Mouse (Mus musculus) adrenal gland, postnatal 36 days (tissue): ENCODE measurements around the gene Mpig6b. TPM values are rescaled to one million over a fixed set of nuclear protein-coding genes. Genes with fewer than 3 reads are reported as not detected.
A peak's percentile ranks its signal among the peaks of the same experiment; 100 is the strongest.

Experiments used
- DNase-seq, 2 experiments: peaks; one replicate each; pipeline ENCODE4 v3.0.0; 2021; ENCODE audit warnings: mixed read lengths in 1 of 2
- total RNA-seq, 2 experiments: library from RNA; stranded (reverse); gene quantifications; 2 replicates each; pipeline ENCODE4 v1.2.3; 2021

Gene Mpig6b
- total RNA-seq, 2 experiments from 2014 or later, result not detected

GRCm38 (mm10) chr17:35088151-35088550 is 22.2 kb upstream of the Mpig6b start:
- no peak for DNase-seq

GRCm38 (mm10) chr17:35085208-35085865 is 19.4 kb upstream of the Mpig6b start, which contains the start of gene Ly6g6f:
Gene Ly6g6f, minus strand, starts transcription at chr17:35085610.
- no peak for DNase-seq

DNA sequence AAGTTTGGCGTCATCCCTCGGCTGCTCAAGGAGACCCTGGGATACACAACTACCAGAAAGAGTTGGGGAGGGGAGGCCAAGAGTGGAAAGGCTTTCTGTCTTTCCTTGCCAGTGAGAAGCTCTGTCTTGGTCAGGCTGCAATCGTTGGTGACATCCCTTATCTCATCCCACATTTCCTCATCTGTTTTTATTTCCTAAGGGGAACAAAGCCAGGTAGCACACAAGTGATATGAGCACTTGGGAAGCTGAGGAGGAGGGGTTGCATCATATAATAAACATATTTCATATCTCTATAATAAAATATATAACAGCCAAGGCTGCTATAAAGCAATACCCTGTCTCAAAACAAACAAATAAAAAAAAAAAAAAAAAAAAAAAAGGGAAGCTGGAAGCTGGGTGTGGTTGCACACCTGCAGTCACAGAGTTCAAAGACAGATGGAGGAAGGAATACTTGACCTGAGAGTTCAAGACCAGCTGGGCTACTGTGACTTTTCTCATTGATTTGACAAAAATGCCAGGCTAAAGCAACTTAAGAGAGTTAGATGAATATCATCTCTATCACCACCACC is 18.0 kb upstream of the Mpig6b start:
- DNase-seq, result no peak

- no peak for DNase-seq
Measured at GRCm38 (mm10) chr17:35082841-35083576, 17.0 kb upstream of the Mpig6b start.

DNA sequence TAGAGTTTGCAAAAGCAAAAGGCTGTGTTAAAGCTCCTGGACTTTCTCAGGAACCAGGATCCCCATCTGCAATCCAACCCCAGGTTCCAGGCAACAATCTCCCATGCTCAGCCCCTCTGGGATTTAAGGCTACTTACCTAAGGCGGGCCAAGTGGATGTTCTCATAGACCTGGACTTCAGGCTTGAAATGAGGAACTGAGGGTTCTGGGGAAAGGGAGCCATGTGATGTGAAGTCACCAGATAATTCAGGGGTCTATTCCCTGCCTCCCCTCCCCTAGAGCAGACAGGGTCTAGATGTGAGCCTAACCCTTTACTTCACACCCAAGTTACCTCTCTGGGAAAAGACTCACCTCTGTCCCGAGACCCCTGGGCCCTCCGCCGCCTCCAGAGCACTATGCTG is 14.7 kb upstream of the Mpig6b start:
- DNase-seq, result no peak

DNA sequence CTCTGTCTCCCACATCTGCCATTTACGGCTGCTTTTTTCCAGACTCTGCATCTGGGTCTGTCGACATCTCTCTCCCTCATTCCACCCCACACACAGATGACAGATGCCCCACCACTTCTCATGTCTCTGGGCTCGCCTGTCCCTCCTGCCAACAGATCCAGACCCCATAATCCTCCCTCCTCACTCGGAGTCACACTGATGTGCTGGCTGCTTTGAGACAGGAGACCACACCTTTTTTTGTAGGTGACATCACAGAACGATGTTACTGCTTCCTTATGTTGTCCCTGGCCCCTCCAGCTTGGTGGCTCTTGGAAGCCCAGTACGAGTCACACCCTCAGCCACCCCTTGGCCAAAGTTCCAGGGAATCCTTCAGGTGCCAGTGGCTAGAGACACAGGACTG is 14.3 kb upstream of the Mpig6b start:
- DNase-seq, result no peak

GRCm38 (mm10) chr17:35079778-35080177 is 13.8 kb upstream of the Mpig6b start:
- DNase-seq, result no peak

DNA sequence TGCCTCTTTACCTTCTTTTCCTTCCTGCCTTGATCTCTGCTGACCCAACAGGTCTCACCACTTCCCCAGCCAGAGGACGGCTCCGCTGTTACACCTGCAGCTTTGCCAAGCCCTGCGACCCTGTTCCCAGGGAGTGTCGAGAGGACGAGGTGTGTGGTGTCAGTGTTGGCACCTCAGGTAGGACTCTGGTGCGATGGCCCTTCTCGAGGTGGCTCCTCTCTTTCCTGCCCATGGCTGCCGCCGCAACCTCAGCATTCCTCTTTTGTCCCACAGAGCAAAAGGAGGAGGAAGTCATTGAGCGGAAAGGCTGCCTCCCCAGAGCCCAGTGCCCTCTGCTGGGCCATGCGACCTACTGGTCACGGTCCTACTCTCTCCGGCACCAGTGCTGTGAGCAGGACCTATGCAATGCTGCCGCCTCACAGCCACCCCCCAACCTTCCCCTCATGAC is 11.8 kb upstream of the Mpig6b start, which contains the start of gene Ly6g6d:
TSS of gene Ly6g6d (minus strand) at position 280 of the 448 bp plus-strand sequence.
- peak; percentile 36 to 55 for DNase-seq

DNA sequence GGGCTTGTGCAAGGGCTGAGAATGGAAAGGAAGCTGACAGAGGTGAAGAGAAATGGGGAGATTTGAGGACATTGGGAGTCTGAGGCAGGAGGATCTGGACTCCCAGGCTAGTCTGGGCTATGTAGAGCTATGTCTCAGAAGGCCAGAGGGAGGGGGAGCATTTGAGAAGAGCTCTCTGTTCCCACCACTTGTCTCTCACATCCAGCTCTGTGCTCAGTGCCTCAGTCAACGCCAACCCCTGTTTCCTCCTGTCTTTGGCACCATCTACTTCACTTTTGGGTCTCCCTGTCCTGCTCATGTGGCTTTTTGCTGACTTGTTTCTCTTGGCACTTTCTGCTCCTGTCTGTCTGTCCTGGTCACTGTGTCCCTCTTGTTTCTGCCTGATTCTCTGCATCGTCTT is 11.3 kb upstream of the Mpig6b start:
- DNase-seq, result no peak

DNA sequence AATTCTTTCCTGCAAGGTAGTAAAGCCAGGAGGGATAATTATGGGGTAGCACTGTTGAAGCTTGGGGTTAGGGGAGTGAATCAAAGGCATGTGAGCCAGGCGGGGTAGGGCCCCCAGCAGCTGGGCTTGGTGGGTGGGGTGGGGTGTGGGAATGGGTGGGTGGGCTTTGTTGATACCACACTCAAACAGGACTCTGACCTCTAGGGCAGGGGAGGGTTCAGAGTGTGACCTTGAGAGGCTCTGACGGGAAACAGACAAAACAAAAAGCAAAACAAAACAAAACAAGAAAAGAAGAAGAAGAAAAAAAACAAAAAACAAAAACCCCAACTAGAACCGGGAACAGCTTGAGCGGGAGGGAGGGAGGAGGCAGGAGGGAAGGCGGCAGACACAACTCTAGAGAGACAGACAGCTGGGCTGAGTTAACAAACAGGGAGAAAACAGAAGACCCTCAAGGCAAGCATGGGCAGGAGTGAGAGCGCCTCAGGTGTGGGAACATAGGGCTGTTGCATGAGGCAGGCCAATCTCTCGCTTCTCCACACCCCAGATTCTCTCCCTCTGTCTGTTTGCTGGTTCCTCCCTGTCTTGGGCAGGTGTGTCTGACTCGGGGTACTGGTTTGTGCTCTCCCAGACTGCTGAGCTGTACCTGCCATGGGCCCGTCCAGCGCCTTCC is 10.7 kb upstream of the Mpig6b start, which contains the start of gene Ly6g6e:
TSS of gene Ly6g6e (plus strand) at position 396 of the 670 bp plus-strand sequence.
- no peak for DNase-seq

GRCm38 (mm10) chr17:35074097-35074496 is 8.1 kb upstream of the Mpig6b start:
- no peak for DNase-seq

DNA sequence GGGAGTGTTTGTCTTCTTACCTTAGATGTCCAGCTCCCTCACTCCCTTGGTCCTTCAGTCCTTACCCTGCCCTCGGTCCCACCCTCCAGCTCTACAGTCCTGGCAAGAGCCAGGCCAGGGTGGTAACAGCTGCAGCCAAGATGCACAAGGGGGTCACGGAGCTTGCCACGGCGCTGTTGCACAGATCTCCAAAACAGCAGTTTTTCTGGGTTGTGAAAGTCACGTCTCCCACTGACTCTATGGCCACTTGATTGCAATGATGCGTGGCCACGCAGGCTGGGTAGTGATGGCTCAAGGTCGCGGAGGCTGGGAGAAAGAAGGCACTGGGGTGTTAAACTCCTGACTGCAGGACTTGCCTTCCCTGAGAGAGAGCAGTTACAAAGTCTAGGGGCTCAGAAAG is 5.5 kb upstream of the Mpig6b start:
- DNase-seq, result no peak

DNA sequence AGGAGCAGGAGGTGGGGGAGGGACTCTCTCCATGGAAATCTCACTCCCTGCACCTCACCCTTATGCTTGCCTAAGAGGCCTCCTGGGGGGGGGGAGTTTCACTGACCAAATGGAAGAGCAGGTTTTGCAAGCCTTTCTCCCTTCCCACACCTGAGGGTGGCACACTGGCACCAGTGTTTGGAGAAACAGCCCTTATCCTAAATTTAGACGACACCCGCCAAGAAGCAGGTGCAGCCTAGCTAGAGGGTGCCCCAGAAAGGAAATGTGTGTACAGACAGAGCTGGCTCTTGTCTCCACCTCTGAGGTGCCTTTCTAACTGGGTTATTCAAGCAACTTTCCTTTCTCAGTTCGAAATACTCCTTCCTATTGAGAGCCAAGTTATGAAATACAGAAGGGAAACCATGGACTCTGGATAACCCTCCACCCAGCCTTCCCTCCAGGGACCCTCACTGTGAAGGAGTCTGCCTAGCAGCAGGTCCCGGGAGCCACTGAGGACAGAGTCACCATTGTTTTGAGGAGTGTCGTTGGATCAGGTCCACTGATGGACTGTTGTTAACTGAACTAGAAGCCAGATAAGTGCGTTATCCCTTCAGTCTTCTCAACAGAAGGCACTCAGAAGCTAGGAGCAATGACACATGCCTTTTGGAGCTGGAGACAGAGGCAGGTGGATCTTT is 4.7 kb upstream of the Mpig6b start:
- DNase-seq, result no peak

DNA sequence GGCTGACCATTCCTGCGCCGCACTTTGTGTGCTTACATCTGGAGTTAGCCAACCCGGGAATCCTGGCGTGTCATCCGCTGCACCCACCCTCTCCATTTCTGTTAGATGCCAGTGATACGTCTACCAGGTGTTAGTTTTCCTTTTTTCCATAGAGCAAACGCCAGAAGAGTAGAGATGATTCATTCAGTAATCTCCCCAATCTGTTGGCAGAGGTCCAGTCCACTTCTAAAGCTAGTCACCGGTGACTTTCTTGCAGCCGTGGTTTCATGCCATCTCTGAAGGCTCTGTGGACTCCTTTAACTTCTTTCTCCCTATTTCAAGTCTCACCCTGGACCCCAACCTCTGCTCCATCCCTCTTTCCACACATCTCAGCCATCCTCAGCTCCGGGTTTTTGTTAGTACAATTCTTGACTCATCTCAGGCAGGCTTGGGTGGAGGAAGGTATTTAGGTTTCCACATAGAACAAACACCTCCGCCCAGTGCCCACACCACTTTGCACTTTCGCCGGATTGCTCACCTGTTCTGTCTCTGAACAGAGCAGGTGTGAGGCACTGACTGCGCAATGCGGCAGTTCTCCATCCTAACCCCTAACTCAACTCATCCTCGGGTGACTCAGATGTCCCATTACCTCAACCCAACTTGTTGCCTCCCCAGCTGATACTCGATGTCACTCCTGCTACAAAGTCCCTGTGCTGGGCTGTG is 2.4 kb upstream of the Mpig6b start:
- DNase-seq, result peak in 1 of 2 experiments; percentile 41

DNA sequence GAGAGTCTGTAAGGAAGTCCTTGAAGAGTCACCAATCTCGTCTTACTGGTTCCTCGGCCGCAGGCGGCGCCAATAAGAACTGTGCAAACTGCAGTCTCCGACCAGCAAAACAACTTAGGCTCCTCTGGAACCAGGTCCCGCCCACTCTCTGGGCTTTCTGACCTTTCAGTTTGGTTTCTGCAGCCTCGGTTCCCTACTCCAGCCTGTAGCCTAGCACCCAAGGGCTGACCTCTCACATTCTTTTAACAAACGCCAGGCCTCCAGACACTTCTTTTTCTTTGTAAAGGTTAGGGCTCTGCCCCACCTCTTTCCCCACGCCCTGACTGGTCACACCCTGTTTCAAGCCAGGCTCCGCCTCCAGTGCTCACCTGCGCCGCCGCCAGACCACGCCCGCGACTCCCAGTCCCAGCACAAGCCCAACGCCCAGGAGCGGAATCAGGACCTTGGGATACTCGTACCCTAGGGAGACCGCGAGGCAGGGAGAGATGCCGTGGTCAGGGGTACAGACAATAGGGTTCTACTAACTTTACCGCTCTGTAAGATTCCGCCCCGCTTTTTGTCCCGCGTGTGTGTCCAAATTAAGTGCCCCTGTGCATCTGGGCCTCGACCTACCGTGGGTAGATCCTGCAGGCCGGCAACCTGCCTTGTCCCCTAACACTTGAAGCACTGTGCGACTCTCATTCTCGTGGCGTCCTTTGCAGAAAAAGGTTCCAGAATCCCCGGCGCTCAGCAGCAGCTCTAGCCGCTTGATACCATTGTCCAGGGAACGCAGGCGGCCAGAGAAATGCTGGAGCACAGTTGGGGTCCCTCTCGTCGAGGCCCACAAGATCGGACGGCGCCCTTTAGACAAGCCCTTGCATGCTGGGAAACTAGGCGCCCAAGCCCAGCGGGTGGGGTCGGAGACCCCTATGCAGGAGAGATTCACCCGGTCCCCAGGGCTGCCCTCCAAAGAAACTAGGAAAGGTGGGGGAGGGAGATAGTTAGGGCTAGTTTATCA is 735 bp downstream of the Mpig6b start, which contains the start of gene Ly6g6c:
TSS of gene Ly6g6c (plus strand) at position 438 of the 997 bp plus-strand sequence.
- peak; percentile 30 to 57 for DNase-seq

DNA sequence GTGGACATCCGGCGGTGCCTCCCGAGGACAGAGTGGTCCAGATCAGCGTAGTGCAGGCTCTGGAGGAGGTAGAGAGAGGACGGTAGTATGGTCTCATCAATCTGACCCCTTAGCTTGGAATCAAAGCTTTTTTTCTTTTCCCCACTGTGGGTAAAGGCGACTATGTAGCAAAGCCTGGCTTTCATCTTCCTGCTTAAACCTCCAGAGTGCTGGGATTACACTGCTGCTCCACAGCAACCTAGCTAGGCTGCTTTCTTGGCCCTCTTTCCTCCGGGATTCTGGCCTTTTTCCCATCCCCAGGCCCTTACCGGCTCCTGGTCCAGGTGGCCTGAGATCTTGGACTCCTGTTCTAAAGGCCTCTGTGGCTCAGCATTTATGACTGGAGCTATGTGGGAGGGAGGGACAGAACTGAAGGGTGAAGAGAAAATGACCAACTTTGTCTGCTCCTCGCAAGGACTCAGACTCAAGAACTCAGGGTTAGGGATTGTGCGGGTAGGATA is 1.6 kb downstream of the Mpig6b start:
- DNase-seq, result no peak

DNA sequence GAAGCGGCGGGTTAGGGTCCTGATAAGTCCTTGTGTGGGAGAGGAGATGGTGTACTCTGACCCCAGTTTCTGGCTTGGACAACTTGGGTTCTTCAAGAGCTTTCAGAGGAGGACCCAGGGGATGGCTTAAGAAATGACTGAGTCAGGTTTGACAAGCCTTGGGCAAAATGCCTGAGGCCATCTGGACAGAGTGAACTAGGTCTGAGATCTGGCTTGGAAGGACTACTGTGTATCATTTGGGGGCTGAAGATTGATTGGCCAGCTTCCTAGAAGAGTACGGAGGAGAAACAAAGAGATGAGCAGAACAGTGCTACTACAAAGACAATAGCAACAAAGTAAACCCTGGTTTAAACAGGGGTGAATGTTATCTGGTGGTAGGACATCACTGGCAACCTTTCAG is 2.5 kb downstream of the Mpig6b start:
- no peak for DNase-seq

DNA sequence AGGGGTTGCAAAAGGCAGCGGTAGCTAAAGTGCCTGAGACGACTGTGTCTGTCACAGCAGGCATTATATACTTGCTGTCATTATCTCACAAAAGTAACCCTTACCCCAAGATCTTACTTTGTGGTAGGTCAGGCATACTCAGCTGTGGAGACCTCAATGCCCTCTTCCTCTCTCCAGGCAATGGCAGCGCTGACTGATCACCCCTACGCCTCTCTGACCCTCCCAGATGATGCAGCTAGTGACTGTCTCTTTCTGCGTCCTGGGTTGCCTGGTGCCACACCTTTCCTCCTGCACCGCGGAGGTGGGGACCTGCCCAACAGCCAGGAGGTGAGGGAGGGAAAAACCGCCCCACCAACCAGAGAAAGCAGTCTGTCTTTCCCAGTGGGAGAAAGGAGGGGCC is 4.7 kb downstream of the Mpig6b start:
- DNase-seq, result no peak

DNA sequence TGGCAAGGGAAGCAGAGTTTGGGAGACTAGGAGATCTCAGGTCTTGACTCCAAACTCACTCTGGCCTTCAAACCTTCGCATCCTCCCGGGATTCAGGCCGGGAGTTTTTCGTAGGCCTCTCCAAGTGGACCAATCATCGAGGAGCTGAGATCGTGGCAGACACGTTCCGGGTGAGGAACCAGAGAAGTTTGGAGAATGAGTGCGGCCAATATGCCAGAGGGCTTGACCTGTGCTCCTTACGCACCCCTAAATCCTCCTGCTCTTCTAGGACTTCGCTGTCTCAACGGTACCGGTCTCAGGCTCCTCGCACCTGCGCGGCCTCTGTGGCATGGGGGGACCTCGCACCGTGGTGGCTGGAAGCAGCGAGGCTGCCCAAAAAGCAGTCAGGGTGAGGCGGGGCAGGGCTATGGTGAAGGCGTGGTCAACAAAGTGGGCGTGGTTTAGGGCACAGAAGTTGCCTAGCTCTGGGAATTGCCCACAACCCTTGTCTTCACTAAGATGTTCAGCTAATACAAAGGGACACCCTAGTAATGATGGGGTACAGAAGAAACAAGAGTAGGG is 5.2 kb downstream of the Mpig6b start:
- DNase-seq, result peak in 1 of 2 experiments; percentile 23
